Mouse (Mus musculus) mouse embryonic stem cell (cell line): ENCODE data around the gene Epyc.

Source experiments
- in situ Hi-C, 2 experiments: fragments of 300-500 bp; cut with MboI; formaldehyde crosslinking; loops; 1 replicate in 1 of 2; 3 replicates in 1 of 2; pipeline ENCODE4 v1.14.3; 2019 to 2020; ENCODE audit warnings: low sequenced_read_pairs in 2 of 2, low pct_unique_long_range_greater_than_20kb in 1 of 2, mixed read lengths in 1 of 2; ENCODE audit not compliant: unreplicated experiment in 1 of 2

The Epyc gene

GRCm38 (mm10) chr10:97643768-97644167 lies at the start of gene Epyc:
TSS of gene Epyc (plus strand) at chr10:97644068.
- in situ Hi-C loops, result no loop called here

GRCm38 (mm10) chr10:97595680-97596079 lies 48.2 kb upstream of the Epyc start:
- in situ Hi-C loops, result no loop called here

- in situ Hi-C loops, result no loop called here
Observed at GRCm38 (mm10) chr10:97601744-97602143, 42.1 kb upstream of the Epyc start.

- in situ Hi-C loops, result no loop called here
Observed at GRCm38 (mm10) chr10:97603256-97603655, 40.6 kb upstream of the Epyc start.

- in situ Hi-C loops, result no loop called here
Observed at GRCm38 (mm10) chr10:97606579-97606978, 37.3 kb upstream of the Epyc start, which contains the start of gene Kera. TSS of gene Kera (plus strand) at chr10:97606879.

- in situ Hi-C loops, result no loop called here
Observed at GRCm38 (mm10) chr10:97622328-97622727, 21.5 kb upstream of the Epyc start.

- in situ Hi-C loops, result no loop called here
Observed at GRCm38 (mm10) chr10:97624381-97624780, 19.5 kb upstream of the Epyc start.

- in situ Hi-C loops, result no loop called here
Observed at GRCm38 (mm10) chr10:97625116-97625515, 18.8 kb upstream of the Epyc start.

GRCm38 (mm10) chr10:97626543-97626942 lies 17.3 kb upstream of the Epyc start:
- in situ Hi-C loops, result no loop called here

- in situ Hi-C loops, result no loop called here
Observed at GRCm38 (mm10) chr10:97631061-97631460, 12.8 kb upstream of the Epyc start.

GRCm38 (mm10) chr10:97641926-97642325 lies 1.9 kb upstream of the Epyc start:
- in situ Hi-C loops, result no loop called here

- in situ Hi-C loops, result no loop called here
Observed at GRCm38 (mm10) chr10:97650334-97650733, 6.5 kb downstream of the Epyc start.

- in situ Hi-C loops, result no loop called here
Observed at GRCm38 (mm10) chr10:97659489-97659888, 15.6 kb downstream of the Epyc start.

- in situ Hi-C loops, result no loop called here
Observed at GRCm38 (mm10) chr10:97668656-97669055, 24.8 kb downstream of the Epyc start.

- in situ Hi-C loops, result no loop called here
Observed at GRCm38 (mm10) chr10:97670202-97670601, 26.3 kb downstream of the Epyc start.

- in situ Hi-C loops, result no loop called here
Observed at GRCm38 (mm10) chr10:97673239-97673638, 29.4 kb downstream of the Epyc start.

GRCm38 (mm10) chr10:97682981-97683380 lies 39.1 kb downstream of the Epyc start:
- in situ Hi-C loops, result loop anchor here in 1 of 2 experiments (25.0 kb wide), 1 partner anchor 321 kb away; no protein-coding TSS in a partner anchor

- in situ Hi-C loops, result loop anchor here in 1 of 2 experiments (25.0 kb wide), 1 partner anchor 325 kb away; no protein-coding TSS in a partner anchor
Observed at GRCm38 (mm10) chr10:97687198-97687597, 43.3 kb downstream of the Epyc start.

- in situ Hi-C loops, result loop anchor here in 1 of 2 experiments (25.0 kb wide), 1 partner anchor 327 kb away; no protein-coding TSS in a partner anchor
Observed at GRCm38 (mm10) chr10:97689425-97689824, 45.6 kb downstream of the Epyc start.

GRCm38 (mm10) chr10:97692913-97693312 lies 49.0 kb downstream of the Epyc start, which contains the start of gene Ccer1:
TSS of gene Ccer1 (plus strand) at chr10:97693059.
- in situ Hi-C loops, result loop anchor here (10.0 to 25.0 kb wide), 2 partner anchors 318 to 331 kb away; no protein-coding TSS in a partner anchor
